Mouse (Mus musculus) spleen, adult 2 months (tissue): Measurements from ENCODE around the gene Uqcr11. TPM values are rescaled to one million over a fixed set of nuclear protein-coding genes. Genes with fewer than 3 reads are reported as not detected.
A peak's percentile ranks its signal among the peaks of the same experiment; 100 is the strongest.

ENCODE experiments used
- DNase-seq, 2 experiments: peaks; one replicate each; pipeline versions ENCODE4 v3.0.0 to v3.0.0-alpha.2; 2012 to 2021; ENCODE audit warnings: low spot score in 2 of 2, low read depth in 1 of 2
- H3K27ac ChIP-seq: fragments of 200-500 bp; 2 replicates; pipeline ENCODE4 v1.5.1; 2012; ENCODE audit warnings: low read length, inconsistent platforms; ENCODE audit not compliant: insufficient read depth
- H3K27me3 ChIP-seq: fragments of 200-500 bp; 2 replicates; pipeline ENCODE4 v1.6.1; 2012; ENCODE audit warnings: mild to moderate bottlenecking, moderate library complexity, low read length, inconsistent platforms; ENCODE audit not compliant: control insufficient read depth, insufficient read depth
- H3K36me3 ChIP-seq: fragments of 200-500 bp; 2 replicates; pipeline ENCODE4 v1.6.1; 2012; ENCODE audit warnings: mild to moderate bottlenecking, low read length, inconsistent platforms; ENCODE audit not compliant: control insufficient read depth, insufficient read depth
- H3K4me1 ChIP-seq: fragments of 200-500 bp; 2 replicates; pipeline ENCODE4 v1.6.1; 2011; ENCODE audit warnings: inconsistent platforms; ENCODE audit not compliant: control insufficient read depth, insufficient read depth, insufficient read length
- H3K4me3 ChIP-seq: fragments of 200-500 bp; 2 replicates; pipeline ENCODE4 v1.5.1; 2011; ENCODE audit warnings: mild to moderate bottlenecking, inconsistent platforms; ENCODE audit not compliant: insufficient read depth, insufficient read length; ENCODE audit errors: extremely low read depth
- CTCF ChIP-seq: fragments of 200-500 bp; IDR thresholded peaks from 2 replicates; pipeline ENCODE4 v1.5.1; 2011; ENCODE audit warnings: mild to moderate bottlenecking, inconsistent platforms; ENCODE audit not compliant: insufficient read depth, insufficient read length, insufficient replicate concordance; ENCODE audit errors: extremely low read depth
- POLR2A ChIP-seq: fragments of 200-500 bp; IDR thresholded peaks from 2 replicates; pipeline ENCODE4 v1.6.1; 2011; ENCODE audit warnings: low read depth, low read length, inconsistent platforms
- WGBS: fragments of 180-500 bp; shearing (Covaris S2); methylation state at CpG from one replicate; pipeline ENCODE4 v1.1.7; 2018; 5-methylcytosine and 5-hydroxymethylcytosine counted together
- polyA plus RNA-seq: library from polyadenylated mRNA; depleted of rRNA; stranded (reverse); fragments of >200 nt; gene quantifications from 2 replicates; pipeline ENCODE4 v1.2.3, GENCODE M21; 2012

The Uqcr11 gene
- polyA plus RNA-seq, 1 experiment, result 399 TPM

GRCm38 (mm10) chr10:80385310-80385709, 21.3 kb downstream of the Uqcr11 start:
- DNase-seq, result no peak
- Histone ChIP-seq H3K4me1 (peaks cover 26% of the 10 kb centered on the region), H3K4me3 (no peak overlapping the region), H3K36me3 (peaks cover 13% of the 10 kb centered on the region), H3K27me3 (peaks cover 8% of the 10 kb centered on the region), H3K27ac (no peak overlapping the region)
- 81% methylated on average over 7 of the region's 7 CpGs for WGBS
- TF ChIP-seq POLR2A (no peak), CTCF (no peak)

- peaks cover 26% of the 10 kb centered on the region for H3K4me1 ChIP-seq
- peaks cover 8% of the 10 kb centered on the region for H3K27me3 ChIP-seq
- WGBS, result 76% methylated on average over 7 of the region's 7 CpGs
- H3K36me3 ChIP-seq, result peaks cover 13% of the 10 kb centered on the region
- H3K4me3 ChIP-seq, result no peak overlapping the region
- no peak for DNase-seq
- TF ChIP-seq POLR2A (no peak), CTCF (no peak)
- no peak overlapping the region for H3K27ac ChIP-seq
These were observed 21.9 kb downstream of the Uqcr11 start for GRCm38 (mm10) chr10:80384709-80385108.

- Histone ChIP-seq H3K36me3 (peaks cover 13% of the 10 kb centered on the region), H3K27ac (no peak overlapping the region), H3K4me1 (peaks cover 26% of the 10 kb centered on the region), H3K27me3 (peaks cover 8% of the 10 kb centered on the region), H3K4me3 (no peak overlapping the region)
- 90% methylated on average over 4 of the region's 4 CpGs for WGBS
- no peak for DNase-seq
- TF ChIP-seq CTCF (no peak), POLR2A (no peak)
These were observed 22.5 kb downstream of the Uqcr11 start for GRCm38 (mm10) chr10:80384115-80384639.

- TF ChIP-seq POLR2A, result no peak
- TF ChIP-seq CTCF, result no peak
- H3K27ac ChIP-seq, result no peak overlapping the region
- no peak for DNase-seq
- peaks cover 13% of the 10 kb centered on the region for H3K36me3 ChIP-seq
- peaks cover 25% of the 10 kb centered on the region for H3K4me1 ChIP-seq
- no peak overlapping the region for H3K4me3 ChIP-seq
- WGBS, result 84% methylated on average over 4 of the region's 4 CpGs
- peaks cover 8% of the 10 kb centered on the region for H3K27me3 ChIP-seq
These were observed 23.2 kb downstream of the Uqcr11 start for GRCm38 (mm10) chr10:80383431-80383830.

GRCm38 (mm10) chr10:80382641-80383365, 23.8 kb downstream of the Uqcr11 start:
- peaks cover 19% of the 10 kb centered on the region for H3K4me1 ChIP-seq
- H3K4me3 ChIP-seq, result no peak overlapping the region
- TF ChIP-seq POLR2A (no peak), CTCF (no peak)
- H3K36me3 ChIP-seq, result peaks cover 13% of the 10 kb centered on the region
- DNase-seq, result no peak
- peaks cover 8% of the 10 kb centered on the region for H3K27me3 ChIP-seq
- WGBS, result 96% methylated on average over 7 of the region's 7 CpGs
- no peak overlapping the region for H3K27ac ChIP-seq

- H3K4me3 ChIP-seq, result no peak overlapping the region
- DNase-seq, result no peak
- 54% methylated on average over 10 of the region's 10 CpGs for WGBS
- TF ChIP-seq POLR2A (no peak), CTCF (peak; percentile 57; the same call in 1 of the 2 replicates)
- peaks cover 13% of the 10 kb centered on the region for H3K36me3 ChIP-seq
- H3K27ac ChIP-seq, result no peak overlapping the region
- H3K27me3 ChIP-seq, result no peaks in the 10 kb centered on the region
- no peaks in the 10 kb centered on the region for H3K4me1 ChIP-seq
These were observed 28.9 kb downstream of the Uqcr11 start for GRCm38 (mm10) chr10:80377716-80378115.

- no peak overlapping the region for H3K27ac ChIP-seq
- peak; percentile 86 to 87 for DNase-seq
- WGBS, result 2% methylated on average over 7 of the region's 7 CpGs
- no peak overlapping the region for H3K4me3 ChIP-seq
- TF ChIP-seq POLR2A, result no peak
- TF ChIP-seq CTCF, result peak; percentile 95
- no peaks in the 10 kb centered on the region for H3K4me1 ChIP-seq
- H3K36me3 ChIP-seq, result peaks cover 1% of the 10 kb centered on the region
- no peaks in the 10 kb centered on the region for H3K27me3 ChIP-seq
These were observed 30.5 kb downstream of the Uqcr11 start for GRCm38 (mm10) chr10:80376160-80376559.
